Mouse (Mus musculus) heart, embryonic 15.5 days (tissue): ENCODE results near the gene Mcrs1. TPM values are rescaled to one million over a fixed set of nuclear protein-coding genes. Genes with fewer than 3 reads are reported as not detected.
"Not testable (repeated sequence)": the region's sequence is repeated elsewhere in the genome, so short reads cannot be mapped to it uniquely, and the experiment has no call there.

Experiments used
- ATAC-seq: fragments of 200-750 bp; cut with Nextera tagmentation; replicated peaks from 2 replicates; pipeline ENCODE4 v1.8.0; 2017; ENCODE audit warnings: low read depth, moderate TSS enrichment; ENCODE audit not compliant: insufficient number of reproducible peaks, insufficient read depth, low FRiP score
- H3K27ac ChIP-seq: fragments of 300-500 bp; sonication (generic); 2 replicates; pipeline ENCODE4 v1.5.1; 2015; ENCODE audit warnings: mild to moderate bottlenecking, inconsistent platforms
- H3K27me3 ChIP-seq: fragments of 300-500 bp; sonication (generic); 2 replicates; pipeline ENCODE4 v1.6.1; 2015; ENCODE audit warnings: inconsistent platforms
- H3K36me3 ChIP-seq: fragments of 300-500 bp; sonication (generic); 2 replicates; pipeline ENCODE4 v1.6.1; 2015; ENCODE audit warnings: mild to moderate bottlenecking, inconsistent platforms
- H3K4me1 ChIP-seq: fragments of 300-500 bp; sonication (generic); replicated peaks from 2 replicates; pipeline ENCODE4 v1.6.1; 2015; ENCODE audit warnings: inconsistent platforms
- H3K4me2 ChIP-seq: fragments of 300-500 bp; sonication (generic); 2 replicates; pipeline ENCODE4 v1.6.1; 2015; ENCODE audit warnings: inconsistent platforms, mild to moderate bottlenecking, moderate library complexity
- H3K4me3 ChIP-seq: fragments of 300-500 bp; sonication (generic); 2 replicates; pipeline ENCODE4 v1.5.1; 2015; ENCODE audit warnings: mild to moderate bottlenecking, inconsistent platforms
- H3K9ac ChIP-seq: fragments of 300-500 bp; sonication (generic); 2 replicates; pipeline ENCODE4 v1.6.1; 2015; ENCODE audit warnings: mild to moderate bottlenecking, inconsistent platforms
- H3K9me3 ChIP-seq: fragments of 300-500 bp; sonication (generic); replicated peaks from 2 replicates; pipeline ENCODE4 v1.6.1; 2016; ENCODE audit warnings: inconsistent platforms
- WGBS: fragments of 180-500 bp; shearing (Covaris S2); methylation state at CpG from one replicate; pipeline ENCODE4 v1.1.7; 2015; ENCODE audit warnings: mixed read lengths; 5-methylcytosine and 5-hydroxymethylcytosine counted together
- polyA plus RNA-seq: library from polyadenylated mRNA; unstranded; fragments of >200 nt; fragmentation: Nextera tagmentation; extraction: Ambion mirVana; gene quantifications from 2 replicates; pipeline ENCODE4 v1.2.1, GENCODE M21; 2015

The Mcrs1 gene
- polyA plus RNA-seq, 1 experiment from 2014 or later = 134 TPM

- no peak for ATAC-seq
- Histone ChIP-seq H3K4me2 (peak overlapping the region; percentile 78), H3K36me3 (peaks cover 24% of the 10 kb centered on the region), H3K9me3 (no peaks in the 10 kb centered on the region), H3K9ac (peak overlapping the region; percentile 48), H3K4me3 (peak overlapping the region; percentile 62), H3K27ac (peak overlapping the region; percentile 99), H3K27me3 (no peaks in the 10 kb centered on the region), H3K4me1 (peaks cover 59% of the 10 kb centered on the region)
- WGBS = 80% methylated on average over 11 of the region's 11 CpGs
Observed at GRCm38 (mm10) chr15:99249938-99250337, 1.8 kb downstream of the Mcrs1 start.

- ATAC-seq = peak; percentile 53
- 40% methylated on average over 9 of the region's 9 CpGs for WGBS
- H3K27ac ChIP-seq = peak overlapping the region; percentile 99
Observed at GRCm38 (mm10) chr15:99248972-99249371, 2.8 kb downstream of the Mcrs1 start.

GRCm38 (mm10) chr15:99246736-99247135 lies 5.0 kb downstream of the Mcrs1 start:
- Histone ChIP-seq H3K27ac (peak overlapping the region; percentile 99; the same call in 1 of the 2 replicates), H3K9ac (peak overlapping the region; percentile 10; the same call in 1 of the 2 replicates), H3K4me1 (peaks cover 41% of the 10 kb centered on the region), H3K36me3 (peaks cover 46% of the 10 kb centered on the region)
- H3K4me2 ChIP-seq, H3K9me3 ChIP-seq, H3K27me3 ChIP-seq, ATAC-seq, H3K4me3 ChIP-seq: not testable (repeated sequence)
- 83% methylated on average over 6 of the region's 6 CpGs for WGBS

More at GRCm38 (mm10) chr15:99248972-99249371, 2.8 kb downstream of the Mcrs1 start:
- peak overlapping the region; percentile 48 for H3K9ac ChIP-seq
- H3K36me3 ChIP-seq = peaks cover 34% of the 10 kb centered on the region
- peak overlapping the region; percentile 62 for H3K4me3 ChIP-seq
- no peaks in the 10 kb centered on the region for H3K27me3 ChIP-seq
- H3K9me3 ChIP-seq = no peaks in the 10 kb centered on the region
- peak overlapping the region; percentile 78 for H3K4me2 ChIP-seq
- peaks cover 51% of the 10 kb centered on the region for H3K4me1 ChIP-seq

GRCm38 (mm10) chr15:99242045-99242444 lies 9.7 kb downstream of the Mcrs1 start:
- 97% methylated on average over 10 of the region's 10 CpGs for WGBS
- no peak overlapping the region for H3K4me3 ChIP-seq
- H3K9me3 ChIP-seq = no peaks in the 10 kb centered on the region
- H3K27ac ChIP-seq = no peak overlapping the region
- peaks cover 49% of the 10 kb centered on the region for H3K36me3 ChIP-seq
- H3K4me2 ChIP-seq = no peak overlapping the region
- no peak; the same call in 1 of the 2 replicates for ATAC-seq
- H3K9ac ChIP-seq = no peak overlapping the region
- peaks cover 5% of the 10 kb centered on the region for H3K4me1 ChIP-seq
- no peaks in the 10 kb centered on the region for H3K27me3 ChIP-seq

- no peak overlapping the region for H3K4me2 ChIP-seq
- no peak overlapping the region for H3K4me3 ChIP-seq
- H3K9me3 ChIP-seq = no peaks in the 10 kb centered on the region
- WGBS = 69% methylated on average over 4 of the region's 4 CpGs
- peaks cover 41% of the 10 kb centered on the region for H3K36me3 ChIP-seq
- no peak overlapping the region for H3K9ac ChIP-seq
- no peak overlapping the region for H3K27ac ChIP-seq
- ATAC-seq = no peak
- no peaks in the 10 kb centered on the region for H3K4me1 ChIP-seq
- no peaks in the 10 kb centered on the region for H3K27me3 ChIP-seq
Observed at GRCm38 (mm10) chr15:99241249-99241648, 10.5 kb downstream of the Mcrs1 start.

GRCm38 (mm10) chr15:99240129-99240528 lies 11.6 kb downstream of the Mcrs1 start:
- WGBS = 62% methylated on average over 4 of the region's 4 CpGs
- ATAC-seq = no peak
- Histone ChIP-seq H3K4me2 (no peak overlapping the region), H3K9ac (no peak overlapping the region), H3K9me3 (no peaks in the 10 kb centered on the region), H3K4me3 (no peak overlapping the region), H3K27ac (no peak overlapping the region), H3K27me3 (no peaks in the 10 kb centered on the region), H3K36me3 (peaks cover 32% of the 10 kb centered on the region), H3K4me1 (no peaks in the 10 kb centered on the region)

- Histone ChIP-seq H3K4me2 (no peak overlapping the region), H3K4me1 (no peaks in the 10 kb centered on the region), H3K9ac (no peak overlapping the region), H3K27ac (no peak overlapping the region), H3K27me3 (peaks cover 18% of the 10 kb centered on the region), H3K36me3 (peaks cover 12% of the 10 kb centered on the region; the same call in 1 of the 2 replicates), H3K9me3 (no peaks in the 10 kb centered on the region), H3K4me3 (no peak overlapping the region)
- 59% methylated on average over 11 of the region's 11 CpGs for WGBS
- ATAC-seq = no peak
Observed at GRCm38 (mm10) chr15:99238006-99238405, 13.8 kb downstream of the Mcrs1 start.

- Histone ChIP-seq H3K9me3 (no peaks in the 10 kb centered on the region), H3K9ac (no peak overlapping the region), H3K4me2 (no peak overlapping the region), H3K36me3 (no peaks in the 10 kb centered on the region), H3K4me1 (no peaks in the 10 kb centered on the region), H3K27ac (no peak overlapping the region), H3K4me3 (no peak overlapping the region), H3K27me3 (peaks cover 45% of the 10 kb centered on the region)
- 54% methylated on average over 12 of the region's 12 CpGs for WGBS
- ATAC-seq = no peak
Observed at GRCm38 (mm10) chr15:99234326-99235010, 17.3 kb downstream of the Mcrs1 start.

GRCm38 (mm10) chr15:99233719-99234118 lies 18.0 kb downstream of the Mcrs1 start:
- peaks cover 52% of the 10 kb centered on the region for H3K27me3 ChIP-seq
- no peak for ATAC-seq
- H3K4me3 ChIP-seq = no peak overlapping the region
- no peak overlapping the region for H3K4me2 ChIP-seq
- 58% methylated on average over 17 of the region's 17 CpGs for WGBS
- H3K27ac ChIP-seq = no peak overlapping the region
- no peaks in the 10 kb centered on the region for H3K9me3 ChIP-seq
- no peak overlapping the region for H3K9ac ChIP-seq
- H3K36me3 ChIP-seq = no peaks in the 10 kb centered on the region
- 0 out of 2 replicates have a peak, but pooled peaks cover 2% of the 10 kb centered on the region for H3K4me1 ChIP-seq

- Histone ChIP-seq H3K4me3 (no peak overlapping the region), H3K9me3 (no peaks in the 10 kb centered on the region), H3K27me3 (peaks cover 69% of the 10 kb centered on the region), H3K4me2 (no peak overlapping the region), H3K4me1 (0 out of 2 replicates have a peak, but pooled peaks cover 2% of the 10 kb centered on the region), H3K9ac (no peak overlapping the region), H3K27ac (no peak overlapping the region), H3K36me3 (no peaks in the 10 kb centered on the region)
- ATAC-seq = no peak
- 65% methylated on average over 10 of the region's 10 CpGs for WGBS
Observed at GRCm38 (mm10) chr15:99231998-99232397, 19.8 kb downstream of the Mcrs1 start.

GRCm38 (mm10) chr15:99226090-99226489 lies 25.7 kb downstream of the Mcrs1 start:
- peak overlapping the region; percentile 92 for H3K4me2 ChIP-seq
- H3K9ac ChIP-seq = 0 out of 2 replicates have a peak overlapping the region, but pooled peaks have one; percentile 7
- H3K9me3 ChIP-seq = no peaks in the 10 kb centered on the region
- no peak overlapping the region for H3K4me3 ChIP-seq
- ATAC-seq = no peak
- no peak overlapping the region for H3K27ac ChIP-seq
- peaks cover 42% of the 10 kb centered on the region for H3K4me1 ChIP-seq
- WGBS = 30% methylated on average over 14 of the region's 14 CpGs
- H3K36me3 ChIP-seq = no peaks in the 10 kb centered on the region
- peaks cover 92% of the 10 kb centered on the region for H3K27me3 ChIP-seq
